Mouse (Mus musculus) neural tube, embryonic 15.5 days (tissue): Measurements from ENCODE around the gene Rgs10. TPM values are rescaled to one million over a fixed set of nuclear protein-coding genes. Genes with fewer than 3 reads are reported as not detected.

Source experiments
- ATAC-seq: fragments of 200-750 bp; cut with Nextera tagmentation; 2 replicates; pipeline ENCODE4 v1.8.0; 2017; ENCODE audit warnings: mild to moderate bottlenecking, moderate TSS enrichment, moderate library complexity; ENCODE audit not compliant: low FRiP score
- H3K27ac ChIP-seq: fragments of 300-500 bp; sonication (generic); replicated peaks from 2 replicates; pipeline ENCODE4 v1.5.1; 2015; ENCODE audit warnings: mild to moderate bottlenecking, inconsistent platforms
- H3K27me3 ChIP-seq: fragments of 300-500 bp; sonication (generic); replicated peaks from 2 replicates; pipeline ENCODE4 v1.6.1; 2015; ENCODE audit warnings: inconsistent platforms
- H3K36me3 ChIP-seq: fragments of 300-500 bp; sonication (generic); 2 replicates; pipeline ENCODE4 v1.6.1; 2015; ENCODE audit warnings: inconsistent platforms
- H3K4me1 ChIP-seq: fragments of 300-500 bp; sonication (generic); 2 replicates; pipeline ENCODE4 v1.6.1; 2015; ENCODE audit warnings: inconsistent platforms
- H3K4me2 ChIP-seq: fragments of 300-500 bp; sonication (generic); 2 replicates; pipeline ENCODE4 v1.6.1; 2015; ENCODE audit warnings: inconsistent platforms, mild to moderate bottlenecking, moderate library complexity
- H3K4me3 ChIP-seq: fragments of 300-500 bp; sonication (generic); replicated peaks from 2 replicates; pipeline ENCODE4 v1.5.1; 2015; ENCODE audit warnings: mild to moderate bottlenecking, inconsistent platforms
- H3K9ac ChIP-seq: fragments of 300-500 bp; sonication (generic); replicated peaks from 2 replicates; pipeline ENCODE4 v1.6.1; 2015; ENCODE audit warnings: mild to moderate bottlenecking, inconsistent platforms
- H3K9me3 ChIP-seq: fragments of 300-500 bp; sonication (generic); replicated peaks from 2 replicates; pipeline ENCODE4 v1.6.1; 2016; ENCODE audit warnings: inconsistent platforms
- WGBS: fragments of 180-500 bp; shearing (Covaris S2); methylation state at CpG from one replicate; pipeline ENCODE4 v1.1.7; 2015; ENCODE audit warnings: mixed read lengths; 5-methylcytosine and 5-hydroxymethylcytosine counted together
- polyA plus RNA-seq: library from polyadenylated mRNA; unstranded; fragments of >200 nt; fragmentation: Nextera tagmentation; extraction: Ambion mirVana; gene quantifications from 2 replicates; pipeline ENCODE4 v1.2.1, GENCODE M21; 2015

The Rgs10 gene
- polyA plus RNA-seq, 1 experiment from 2014 or later, result 60.1 TPM

DNA sequence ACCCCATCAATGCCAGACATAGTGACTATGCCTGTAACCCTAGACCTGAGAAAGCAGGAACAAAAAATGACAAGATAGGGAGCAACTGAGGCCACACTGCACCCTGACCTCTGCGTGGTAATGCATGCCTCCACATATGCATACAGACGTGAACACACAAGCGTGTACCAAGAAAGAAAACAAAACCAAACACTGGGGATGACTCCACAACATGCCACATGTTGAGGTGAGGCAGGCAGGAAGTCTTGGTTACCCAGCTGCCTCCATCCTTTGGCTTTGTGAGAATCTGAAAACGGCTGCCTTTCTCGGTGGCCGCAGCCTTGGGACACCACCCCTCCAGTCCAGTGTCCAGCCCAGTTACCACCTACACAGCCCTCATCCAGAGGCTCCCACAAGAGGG is 49.7 kb downstream of the Rgs10 start:
- WGBS, result 93% methylated on average over 6 of the region's 6 CpGs
- no peak for ATAC-seq

DNA sequence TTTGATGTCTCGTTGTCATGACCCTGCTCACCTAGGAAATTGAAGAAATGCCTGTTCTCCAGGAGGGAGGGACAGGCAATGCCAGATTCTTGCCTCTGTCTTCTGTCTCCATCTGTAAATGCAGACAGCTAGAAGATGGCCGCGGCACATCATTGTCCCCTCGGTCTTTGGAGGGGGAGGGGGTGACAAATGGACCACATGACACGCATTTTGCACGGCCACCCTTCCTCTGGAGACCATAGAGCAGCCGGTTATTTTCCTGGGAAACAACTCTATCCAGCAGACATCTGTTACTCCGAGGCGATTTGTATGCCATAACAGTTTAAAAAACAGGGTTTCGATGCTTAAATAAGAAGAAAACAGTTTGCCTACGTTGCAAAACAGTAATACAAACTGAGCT is 51.9 kb downstream of the Rgs10 start:
- ATAC-seq, result no peak
- H3K27me3 ChIP-seq, result no peaks in the 10 kb centered on the region
- H3K9ac ChIP-seq, result no peak overlapping the region
- no peak overlapping the region for H3K4me3 ChIP-seq
- no peaks in the 10 kb centered on the region for H3K9me3 ChIP-seq
- 31% methylated on average over 11 of the region's 11 CpGs for WGBS
- peak overlapping the region; percentile 34 for H3K4me2 ChIP-seq
- no peak overlapping the region for H3K27ac ChIP-seq
- peaks cover 9% of the 10 kb centered on the region for H3K4me1 ChIP-seq
- H3K36me3 ChIP-seq, result no peaks in the 10 kb centered on the region

More for the DNA sequence above, 49.7 kb downstream of the Rgs10 start:
- no peak overlapping the region for H3K4me3 ChIP-seq
- H3K27ac ChIP-seq, result no peak overlapping the region
- H3K4me2 ChIP-seq, result no peak overlapping the region
- H3K9me3 ChIP-seq, result no peaks in the 10 kb centered on the region
- peaks cover 8% of the 10 kb centered on the region for H3K36me3 ChIP-seq
- H3K27me3 ChIP-seq, result no peaks in the 10 kb centered on the region
- peaks cover 9% of the 10 kb centered on the region for H3K4me1 ChIP-seq
- H3K9ac ChIP-seq, result no peak overlapping the region

DNA sequence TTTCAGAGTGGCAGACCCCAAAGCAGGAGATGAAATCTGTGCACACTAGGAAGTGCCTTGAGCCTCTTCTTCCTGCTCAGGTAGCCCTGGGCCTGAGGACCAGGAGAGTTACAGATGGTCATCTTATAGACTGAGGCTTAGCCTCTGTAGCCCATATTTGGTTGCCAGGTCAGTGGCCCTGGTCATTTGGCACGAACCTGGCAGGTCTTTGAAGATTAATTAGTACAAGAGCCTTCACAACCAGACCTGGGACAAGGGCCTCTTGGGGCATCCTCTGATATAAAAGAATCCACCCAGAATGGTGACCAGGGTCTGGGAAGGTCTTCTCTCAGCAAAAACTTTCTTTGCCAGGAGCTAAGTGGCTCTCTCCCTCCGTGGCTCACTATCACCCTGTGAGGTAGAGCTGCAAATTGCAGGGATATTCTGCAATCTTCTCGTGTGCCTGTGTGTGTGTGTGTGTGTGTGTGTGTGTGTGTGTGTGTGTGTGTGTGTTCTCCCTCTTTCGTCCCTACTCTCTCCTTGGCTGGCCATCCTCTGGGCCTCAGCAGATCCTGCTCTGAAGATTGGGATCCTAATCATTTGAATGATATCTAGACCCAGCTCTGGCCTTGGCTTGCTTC is 53.4 kb downstream of the Rgs10 start:
- 73% methylated on average over 3 of the region's 4 CpGs for WGBS
- Histone ChIP-seq H3K4me3 (no peak overlapping the region), H3K4me1 (peaks cover 9% of the 10 kb centered on the region), H3K27ac (no peak overlapping the region), H3K9ac (no peak overlapping the region), H3K27me3 (no peaks in the 10 kb centered on the region), H3K36me3 (no peaks in the 10 kb centered on the region), H3K9me3 (no peaks in the 10 kb centered on the region), H3K4me2 (no peak overlapping the region)
- no peak for ATAC-seq

DNA sequence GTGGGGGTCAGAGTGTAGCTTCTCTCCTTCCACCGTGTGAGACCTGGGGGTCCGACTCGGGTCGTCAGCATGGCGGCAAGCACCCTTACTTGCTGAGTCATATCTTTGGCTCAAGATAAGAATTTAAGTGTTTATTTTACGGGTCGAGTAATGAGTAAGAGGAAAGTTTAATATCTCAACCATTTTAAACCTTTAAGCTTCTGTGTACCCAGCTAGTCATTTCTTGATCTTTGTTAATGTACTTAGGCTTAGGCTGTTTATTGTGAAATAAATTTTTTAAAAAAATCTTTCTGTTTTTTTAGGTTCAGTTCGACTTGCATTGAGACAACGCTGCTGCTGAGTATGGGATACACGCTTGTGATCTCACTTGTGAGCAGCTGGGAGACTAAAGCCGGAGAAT is 54.0 kb downstream of the Rgs10 start:
- Histone ChIP-seq H3K27ac (no peak overlapping the region), H3K4me2 (no peak overlapping the region), H3K4me1 (peaks cover 9% of the 10 kb centered on the region), H3K4me3 (no peak overlapping the region), H3K27me3 (no peaks in the 10 kb centered on the region), H3K36me3 (no peaks in the 10 kb centered on the region), H3K9me3 (no peaks in the 10 kb centered on the region), H3K9ac (no peak overlapping the region)
- ATAC-seq, result no peak
- WGBS, result 92% methylated on average over 11 of the region's 11 CpGs

DNA sequence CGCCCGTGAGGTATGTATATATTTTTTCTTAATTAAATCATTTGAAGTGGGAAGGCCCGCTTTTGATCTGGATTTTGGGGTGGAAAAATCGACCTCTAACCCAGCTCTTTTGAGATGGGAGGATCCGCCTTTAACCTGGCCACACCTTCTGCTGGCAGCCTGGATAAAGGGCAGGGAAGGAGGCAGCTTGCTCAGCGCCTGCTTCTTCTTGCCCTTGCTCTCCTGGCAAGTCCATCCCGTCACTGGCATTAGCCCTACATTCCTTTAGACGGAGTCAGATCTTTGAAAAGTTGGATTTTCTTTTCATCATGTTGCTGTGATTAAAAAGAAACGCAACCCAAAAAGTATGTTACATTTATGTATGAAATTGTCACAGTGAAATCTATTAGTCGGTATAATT is 54.8 kb downstream of the Rgs10 start:
- Histone ChIP-seq H3K4me3 (no peak overlapping the region), H3K9ac (no peak overlapping the region), H3K27me3 (no peaks in the 10 kb centered on the region), H3K4me1 (peaks cover 9% of the 10 kb centered on the region), H3K4me2 (no peak overlapping the region), H3K27ac (no peak overlapping the region), H3K9me3 (no peaks in the 10 kb centered on the region), H3K36me3 (no peaks in the 10 kb centered on the region)
- WGBS, result 79% methylated on average over 10 of the region's 10 CpGs
- no peak for ATAC-seq

DNA sequence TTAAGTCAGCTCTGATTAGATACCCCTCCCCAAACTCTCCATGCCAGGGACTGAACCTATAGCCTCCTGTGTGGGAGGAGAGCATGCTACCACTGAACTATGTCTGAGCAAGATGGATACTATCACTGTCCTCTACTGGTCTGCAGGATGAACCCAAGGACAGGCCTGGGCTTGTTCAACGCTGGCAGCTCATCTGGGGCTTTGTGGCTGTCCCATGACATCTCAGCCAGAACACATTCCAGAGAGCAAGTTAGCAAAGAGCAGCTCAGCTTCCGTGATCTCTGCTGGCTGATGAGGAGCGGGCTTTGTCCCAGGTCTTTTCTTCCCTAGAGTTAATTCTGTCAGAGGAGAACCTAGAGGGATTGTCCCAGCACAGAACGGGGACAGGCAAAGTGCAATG is 55.6 kb downstream of the Rgs10 start:
- Histone ChIP-seq H3K27me3 (no peaks in the 10 kb centered on the region), H3K4me1 (peaks cover 9% of the 10 kb centered on the region), H3K27ac (no peak overlapping the region), H3K4me3 (no peak overlapping the region), H3K9me3 (no peaks in the 10 kb centered on the region), H3K36me3 (no peaks in the 10 kb centered on the region), H3K4me2 (no peak overlapping the region), H3K9ac (no peak overlapping the region)
- ATAC-seq, result no peak
- WGBS, result 80% methylated on average over 4 of the region's 4 CpGs

DNA sequence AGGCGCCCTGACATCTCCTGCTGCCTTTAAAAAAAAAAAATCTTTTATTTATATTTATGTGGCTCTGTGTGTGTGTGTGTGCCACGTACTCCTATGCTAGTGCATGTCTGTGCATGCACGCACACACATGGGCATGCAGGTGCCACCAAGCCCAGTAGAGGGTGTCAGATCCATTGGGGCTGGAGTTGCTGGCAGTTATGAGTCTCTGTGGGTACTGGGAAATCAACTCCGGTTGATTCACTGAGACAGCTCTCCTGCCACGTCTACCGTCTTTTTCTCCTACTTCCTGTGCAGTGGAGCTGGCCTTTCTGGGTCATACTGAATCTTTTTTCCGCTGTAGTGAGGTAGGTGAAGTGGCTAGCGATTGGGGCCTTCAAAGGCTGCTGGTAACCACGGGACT is 58.8 kb downstream of the Rgs10 start:
- H3K4me3 ChIP-seq, result no peak overlapping the region
- no peaks in the 10 kb centered on the region for H3K4me1 ChIP-seq
- H3K4me2 ChIP-seq, result no peak overlapping the region
- ATAC-seq, result no peak
- no peaks in the 10 kb centered on the region for H3K9me3 ChIP-seq
- H3K9ac ChIP-seq, result no peak overlapping the region
- H3K27me3 ChIP-seq, result no peaks in the 10 kb centered on the region
- no peak overlapping the region for H3K27ac ChIP-seq
- no peaks in the 10 kb centered on the region for H3K36me3 ChIP-seq
- 80% methylated on average over 9 of the region's 9 CpGs for WGBS

DNA sequence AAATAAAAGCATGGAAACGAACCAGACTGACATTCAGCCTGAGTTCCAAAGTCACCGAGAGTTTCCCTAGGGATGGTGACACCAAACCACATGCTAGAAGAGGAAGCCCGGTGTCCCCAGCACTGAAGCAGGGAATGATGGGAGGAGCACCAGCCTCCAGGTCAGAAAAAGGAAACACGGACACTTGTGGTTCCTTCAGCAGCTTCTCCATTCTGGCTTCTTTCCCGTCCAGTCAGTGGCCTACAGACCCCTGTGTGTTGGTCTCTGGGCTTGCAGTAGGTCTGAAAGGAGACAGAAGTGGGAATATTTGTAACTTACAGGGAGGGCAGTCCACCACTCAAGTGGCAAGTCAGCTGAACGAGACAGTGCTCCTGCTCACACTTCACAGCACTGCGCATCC is 59.4 kb downstream of the Rgs10 start:
- Histone ChIP-seq H3K36me3 (no peaks in the 10 kb centered on the region), H3K9me3 (no peaks in the 10 kb centered on the region), H3K4me1 (no peaks in the 10 kb centered on the region), H3K27ac (no peak overlapping the region), H3K9ac (no peak overlapping the region), H3K4me3 (no peak overlapping the region), H3K27me3 (no peaks in the 10 kb centered on the region), H3K4me2 (no peak overlapping the region)
- no peak for ATAC-seq
- 74% methylated on average over 7 of the region's 7 CpGs for WGBS

DNA sequence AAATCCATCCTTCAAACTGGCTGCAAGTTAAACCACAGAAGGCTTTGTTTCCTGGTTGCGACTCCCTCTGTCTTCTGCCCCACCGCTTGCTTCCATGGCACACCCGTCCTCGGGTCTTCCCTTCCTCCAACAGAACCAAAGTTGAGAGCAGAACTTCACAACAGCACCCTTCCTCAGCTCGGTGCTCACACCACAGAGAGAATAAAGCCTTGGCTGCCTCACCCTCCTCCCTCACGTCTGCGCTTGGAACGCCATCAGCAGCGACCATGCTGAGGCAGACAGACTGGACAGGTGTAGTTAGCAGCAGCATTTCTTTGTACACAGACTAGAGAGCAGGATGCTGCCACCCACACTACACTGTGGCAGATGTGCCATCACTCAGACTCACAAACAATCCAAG is 59.8 kb downstream of the Rgs10 start:
- no peaks in the 10 kb centered on the region for H3K36me3 ChIP-seq
- H3K9me3 ChIP-seq, result no peaks in the 10 kb centered on the region
- ATAC-seq, result no peak
- no peak overlapping the region for H3K27ac ChIP-seq
- no peak overlapping the region for H3K9ac ChIP-seq
- no peak overlapping the region for H3K4me2 ChIP-seq
- no peaks in the 10 kb centered on the region for H3K27me3 ChIP-seq
- no peak overlapping the region for H3K4me3 ChIP-seq
- H3K4me1 ChIP-seq, result no peaks in the 10 kb centered on the region
- 80% methylated on average over 9 of the region's 9 CpGs for WGBS

DNA sequence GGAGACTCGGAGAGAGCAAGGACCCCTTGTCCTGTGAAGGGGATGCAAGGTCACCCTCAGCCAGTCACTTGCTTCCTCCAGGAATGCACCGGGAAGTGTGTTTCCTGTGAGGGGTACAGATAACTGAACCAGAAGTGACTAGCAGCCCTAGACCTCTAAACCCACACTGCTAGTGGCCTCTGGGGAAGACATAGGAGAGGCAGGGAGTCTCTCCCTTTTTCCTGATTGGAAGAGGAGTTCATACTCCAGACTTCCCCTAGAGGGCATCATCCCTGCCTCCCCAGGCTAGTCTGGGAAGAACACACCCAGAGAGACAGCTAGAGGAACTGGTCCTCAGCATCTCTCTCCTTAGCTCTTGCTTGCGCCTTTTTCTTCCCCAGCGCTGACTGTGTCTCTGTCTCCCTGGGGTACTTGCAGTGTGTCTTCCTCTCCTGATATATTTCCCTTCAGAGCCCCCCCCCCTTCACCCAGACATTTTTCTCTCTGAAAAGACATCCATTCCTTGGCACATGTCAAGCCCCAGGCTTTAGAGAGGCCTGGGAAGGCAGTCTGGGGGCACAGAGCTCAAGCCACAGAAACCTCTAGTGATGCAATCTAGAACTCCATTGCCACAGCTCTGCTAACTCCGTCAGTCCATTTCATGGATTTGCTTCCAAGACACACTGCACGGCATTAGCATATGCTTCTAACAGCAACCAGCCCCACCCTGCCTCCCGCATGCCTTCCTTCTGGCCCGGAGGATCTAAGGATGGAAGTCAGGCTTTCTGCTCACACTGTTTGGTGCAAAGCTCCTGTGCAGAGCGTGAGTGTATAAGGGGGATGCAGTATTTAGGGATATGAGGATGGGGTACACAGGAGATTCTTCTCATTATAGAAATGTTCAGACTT is 61.4 kb downstream of the Rgs10 start:
- ATAC-seq, result no peak
- H3K27ac ChIP-seq, result no peak overlapping the region
- no peak overlapping the region for H3K4me2 ChIP-seq
- no peaks in the 10 kb centered on the region for H3K4me1 ChIP-seq
- no peak overlapping the region for H3K9ac ChIP-seq
- WGBS, result 77% methylated on average over 9 of the region's 9 CpGs
- no peaks in the 10 kb centered on the region for H3K27me3 ChIP-seq
- H3K4me3 ChIP-seq, result no peak overlapping the region
- no peaks in the 10 kb centered on the region for H3K9me3 ChIP-seq
- no peaks in the 10 kb centered on the region for H3K36me3 ChIP-seq

DNA sequence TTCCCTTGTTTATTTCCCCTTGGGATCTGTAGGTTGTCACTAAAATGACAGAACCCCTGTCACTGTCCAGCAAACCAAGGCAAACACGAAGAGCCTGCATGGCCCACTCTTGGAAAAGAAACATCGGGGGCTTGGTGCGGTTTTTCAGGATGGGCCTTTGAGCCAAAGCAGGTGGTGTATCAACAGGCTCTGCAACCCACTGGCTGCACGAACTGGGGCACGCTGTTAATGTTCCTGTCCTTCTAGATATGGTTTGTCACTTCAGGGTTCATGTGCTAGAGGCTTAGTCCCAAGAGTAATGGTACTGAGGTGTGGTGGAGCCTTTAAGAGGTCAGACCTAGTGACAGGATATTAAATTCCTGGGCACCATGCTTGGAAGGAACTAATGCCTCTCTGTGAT is 63.1 kb downstream of the Rgs10 start:
- Histone ChIP-seq H3K27me3 (no peaks in the 10 kb centered on the region), H3K36me3 (no peaks in the 10 kb centered on the region), H3K27ac (no peak overlapping the region), H3K4me3 (no peak overlapping the region), H3K4me1 (no peaks in the 10 kb centered on the region), H3K4me2 (no peak overlapping the region), H3K9ac (no peak overlapping the region), H3K9me3 (no peaks in the 10 kb centered on the region)
- ATAC-seq, result no peak
- 87% methylated on average over 5 of the region's 5 CpGs for WGBS

DNA sequence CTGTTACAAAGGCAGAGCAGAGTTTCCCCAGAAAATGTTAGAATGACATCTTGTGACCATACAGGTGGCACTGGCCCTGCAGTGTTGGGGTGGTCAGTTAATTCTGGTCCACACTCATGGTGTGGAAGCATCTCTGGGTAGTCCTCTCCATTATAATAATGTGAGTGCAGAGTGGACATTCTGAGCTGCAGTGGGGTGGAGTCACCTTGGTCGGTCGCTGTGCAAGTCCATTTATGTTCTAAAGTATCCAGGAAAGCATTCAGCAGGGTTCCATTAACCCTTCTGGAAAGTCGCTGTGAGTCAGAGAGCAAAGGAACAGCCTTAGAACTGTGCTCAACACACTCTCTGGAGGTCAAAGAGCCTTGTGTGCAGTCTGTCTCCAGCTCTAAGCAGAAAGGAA is 65.8 kb downstream of the Rgs10 start:
- ATAC-seq, result no peak
- no peak overlapping the region for H3K9ac ChIP-seq
- H3K9me3 ChIP-seq, result no peaks in the 10 kb centered on the region
- no peak overlapping the region for H3K4me3 ChIP-seq
- WGBS, result 76% methylated on average over 3 of the region's 3 CpGs
- no peak overlapping the region for H3K27ac ChIP-seq
- peaks cover 6% of the 10 kb centered on the region for H3K4me1 ChIP-seq
- no peak overlapping the region for H3K4me2 ChIP-seq
- no peaks in the 10 kb centered on the region for H3K27me3 ChIP-seq
- H3K36me3 ChIP-seq, result no peaks in the 10 kb centered on the region
